Mouse (Mus musculus) cerebellum, adult 2 months (tissue): ENCODE results near the gene Taar8b.
"Not testable (repeated sequence)": the region's sequence is repeated elsewhere in the genome, so short reads cannot be mapped to it uniquely, and the experiment has no call there.

Experiments
- CTCF ChIP-seq: fragments of 200-500 bp; IDR thresholded peaks from 2 replicates; pipeline ENCODE4 v1.5.1; 2011; ENCODE audit warnings: low read depth, mild to moderate bottlenecking, control low read depth, low read length, moderate library complexity, borderline replicate concordance; ENCODE audit not compliant: insufficient read depth
- POLR2A ChIP-seq: fragments of 200-500 bp; IDR thresholded peaks from 2 replicates; pipeline ENCODE4 v1.6.1; 2011; ENCODE audit warnings: low read length, control low read depth, borderline replicate concordance; ENCODE audit not compliant: insufficient read depth

DNA sequence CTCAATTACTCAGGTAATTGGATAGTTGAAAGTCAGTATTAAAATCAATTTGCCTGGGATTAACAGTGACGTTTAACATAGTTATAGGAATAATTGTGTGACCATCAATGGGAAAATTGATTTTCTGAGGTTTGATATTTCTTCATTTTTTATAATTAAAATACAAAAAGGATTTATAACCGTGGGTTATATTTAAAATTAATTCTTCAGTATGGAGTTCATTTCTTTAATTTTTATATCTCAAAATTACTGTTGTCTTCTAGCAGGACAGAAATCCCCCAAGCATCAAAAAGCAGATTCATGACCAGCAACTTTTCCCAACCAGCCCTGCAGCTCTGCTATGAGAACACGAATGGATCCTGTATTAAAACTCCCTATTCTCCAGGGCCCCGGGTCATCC is 15.9 kb downstream of the Taar8b start, which contains the start of gene Taar8a:
- TF ChIP-seq POLR2A, CTCF: not testable (repeated sequence)
